Comparison of ENCODE assay signal across 30 mouse cellular contexts in genomic region chr12:38309885-38310284, GRCm38 (mm10).
"Had no signal": no experiment of that assay in that cellular context is flagged by ENCODE, and none has a peak within 500 bp of the region (broad histone marks: within the 10 kb centered on the region; RNA-seq: fewer than 3 reads in every experiment).

No protein-coding gene starts in this region.

- H3K36me3 ChIP-seq: heart, embryonic 12.5 days; heart, embryonic 13.5 days; heart, embryonic 15.5 days; hindbrain, embryonic 10.5 days; hindbrain, embryonic 12.5 days; hindbrain, embryonic 13.5 days; hindbrain, embryonic 15.5 days; intestine, embryonic 15.5 days; kidney, embryonic 15.5 days had no signal

- H3K4me3 ChIP-seq: heart, embryonic 12.5 days; heart, embryonic 13.5 days; heart, embryonic 15.5 days; hindbrain, embryonic 10.5 days; hindbrain, embryonic 12.5 days; hindbrain, embryonic 13.5 days; hindbrain, embryonic 15.5 days; intestine, embryonic 15.5 days; kidney, embryonic 15.5 days; layer of hippocampus, adult 2 months; left cerebral cortex, adult 2 months had no signal

- H3K27ac ChIP-seq: heart, embryonic 13.5 days; heart, embryonic 15.5 days; hindbrain, embryonic 10.5 days; hindbrain, embryonic 12.5 days; hindbrain, embryonic 13.5 days; hindbrain, embryonic 14.5 days; hindbrain, embryonic 15.5 days; hindbrain, postnatal 0 days; intestine, embryonic 15.5 days; kidney, embryonic 15.5 days; kidney, postnatal 0 days; layer of hippocampus, adult 2 months; left cerebral cortex, adult 2 months had no signal

- H3K4me2 ChIP-seq: heart, embryonic 12.5 days; heart, embryonic 13.5 days; heart, embryonic 15.5 days; hindbrain, embryonic 12.5 days; hindbrain, embryonic 13.5 days; hindbrain, embryonic 14.5 days; hindbrain, embryonic 15.5 days; intestine, embryonic 15.5 days; kidney, embryonic 15.5 days had no signal

- H3K27me3 ChIP-seq: heart, embryonic 12.5 days; heart, embryonic 13.5 days; heart, embryonic 15.5 days; hindbrain, embryonic 12.5 days; hindbrain, embryonic 13.5 days; hindbrain, embryonic 15.5 days; intestine, embryonic 15.5 days; kidney, embryonic 15.5 days had no signal

- H3K9ac ChIP-seq: heart, embryonic 12.5 days; heart, embryonic 13.5 days; heart, embryonic 15.5 days; hindbrain, embryonic 12.5 days; hindbrain, embryonic 13.5 days; hindbrain, embryonic 14.5 days; hindbrain, embryonic 15.5 days; intestine, embryonic 15.5 days; kidney, embryonic 15.5 days had no signal

- DNase-seq: heart, postnatal 10 days; heart, postnatal 14 days; heart, postnatal 36 days; heart, postnatal 4 days; kidney, adult 11 months; kidney, adult 18-20 months; kidney, adult 2 months; kidney, adult 8-10 months; kidney, adult 9 months; kidney, postnatal 10 days; kidney, postnatal 14 days; kidney, postnatal 25 days; kidney, postnatal 36 days; kidney, postnatal 4 days; layer of hippocampus, adult 9-11 months; layer of hippocampus, postnatal 36 days had no signal

- H3K9me3 ChIP-seq: heart, embryonic 12.5 days; heart, embryonic 13.5 days; heart, embryonic 15.5 days; hindbrain, embryonic 10.5 days; hindbrain, embryonic 12.5 days; hindbrain, embryonic 13.5 days; hindbrain, embryonic 15.5 days; intestine, embryonic 15.5 days; kidney, embryonic 15.5 days had no signal

- H3K4me1 ChIP-seq: heart, embryonic 12.5 days; heart, embryonic 13.5 days; heart, embryonic 15.5 days; hindbrain, embryonic 10.5 days; hindbrain, embryonic 12.5 days; hindbrain, embryonic 13.5 days; hindbrain, embryonic 15.5 days; intestine, embryonic 15.5 days; kidney, embryonic 15.5 days had no signal
